Mouse (Mus musculus) small intestine, adult 2 months (tissue): ENCODE measurements around the gene Mink1. TPM values are rescaled to one million over a fixed set of nuclear protein-coding genes. Genes with fewer than 3 reads are reported as not detected.
A peak's percentile ranks its signal among the peaks of the same experiment; 100 is the strongest.

Experiments used
- H3K27ac ChIP-seq: fragments of 200-500 bp; 2 replicates; pipeline ENCODE4 v1.5.1; 2012; ENCODE audit warnings: low read depth, low read length, control low read depth, inconsistent platforms; ENCODE audit not compliant: insufficient read depth
- H3K27me3 ChIP-seq: fragments of 200-500 bp; 2 replicates; pipeline ENCODE4 v1.6.1; 2012; ENCODE audit warnings: mild to moderate bottlenecking, moderate library complexity, low read length, inconsistent platforms; ENCODE audit not compliant: control insufficient read depth, insufficient read depth
- H3K36me3 ChIP-seq: fragments of 200-500 bp; 2 replicates; pipeline ENCODE4 v1.6.1; 2012; ENCODE audit warnings: mild to moderate bottlenecking, low read length, control low read depth, inconsistent platforms; ENCODE audit not compliant: control insufficient read depth, insufficient read depth
- H3K4me1 ChIP-seq: fragments of 200-500 bp; 2 replicates; pipeline ENCODE4 v1.6.1; 2012; ENCODE audit warnings: low read length, inconsistent platforms, mixed read lengths; ENCODE audit not compliant: control insufficient read depth, insufficient read depth, insufficient read length
- H3K4me3 ChIP-seq: fragments of 200-500 bp; 2 replicates; pipeline ENCODE4 v1.5.1; 2012; ENCODE audit warnings: low read depth, mild to moderate bottlenecking, control low read depth, inconsistent platforms, low read length, moderate library complexity
- CTCF ChIP-seq: fragments of 200-500 bp; IDR thresholded peaks from 2 replicates; pipeline ENCODE4 v1.5.1; 2012; ENCODE audit warnings: low read depth, mild to moderate bottlenecking, control low read depth, inconsistent platforms, low read length, moderate library complexity, mixed read lengths; ENCODE audit not compliant: insufficient replicate concordance, insufficient read length; ENCODE audit errors: extremely low read depth
- POLR2A ChIP-seq: fragments of 200-500 bp; IDR thresholded peaks from 2 replicates; pipeline ENCODE4 v1.6.1; 2012; ENCODE audit warnings: low read depth, mild to moderate bottlenecking, control low read depth, inconsistent platforms, low read length, moderate library complexity
- WGBS: fragments of 180-500 bp; shearing (Covaris S2); methylation state at CpG from one replicate; pipeline ENCODE4 v1.1.7; 2018; 5-methylcytosine and 5-hydroxymethylcytosine counted together
- polyA plus RNA-seq: library from polyadenylated mRNA; depleted of rRNA; stranded (reverse); fragments of >200 nt; gene quantifications from 2 replicates; pipeline ENCODE4 v1.2.3, GENCODE M21; 2012

Mink1 gene
- polyA plus RNA-seq, 1 experiment: 82.0 TPM

DNA sequence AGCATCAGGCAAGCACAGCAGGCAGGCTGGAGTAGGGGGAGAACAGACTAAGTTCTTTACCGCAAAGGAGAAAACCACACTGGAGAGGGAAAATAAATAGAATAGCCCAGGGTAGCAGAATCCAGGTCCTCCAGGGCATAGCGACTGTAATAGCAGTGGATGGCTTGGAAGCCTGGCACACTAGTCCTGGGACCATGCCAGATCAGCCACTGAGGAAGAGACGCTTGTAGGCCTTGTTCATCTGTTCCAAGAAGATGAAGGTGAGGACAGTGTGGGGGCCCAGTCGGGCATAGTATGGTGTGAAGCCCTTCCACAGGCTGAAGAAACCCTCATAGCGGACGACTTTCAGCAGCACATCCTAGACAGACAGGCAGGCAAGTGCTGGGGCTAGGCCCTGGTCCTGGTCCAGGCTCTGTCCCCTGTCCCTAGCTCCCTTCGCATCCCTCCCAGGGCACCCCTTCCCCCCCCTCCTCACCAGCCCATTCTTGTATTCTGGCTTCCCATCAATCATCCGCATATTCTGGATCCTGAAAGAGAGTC, 82.0 kb downstream of the Mink1 start:
- WGBS: 95% methylated on average over 8 of the region's 8 CpGs
- H3K4me3 ChIP-seq: no peak overlapping the region
- peaks cover 14% of the 10 kb centered on the region; the same call in 1 of the 2 replicates for H3K4me1 ChIP-seq
- no peak for TF ChIP-seq CTCF
- TF ChIP-seq POLR2A: no peak
- H3K36me3 ChIP-seq: peaks cover 28% of the 10 kb centered on the region
- H3K27me3 ChIP-seq: no peaks in the 10 kb centered on the region
- no peak overlapping the region for H3K27ac ChIP-seq

GRCm38 (mm10) chr11:70645461-70646258, 83.0 kb downstream of the Mink1 start:
- TF ChIP-seq POLR2A: no peak
- TF ChIP-seq CTCF: no peak
- Histone ChIP-seq H3K4me1 (peaks cover 19% of the 10 kb centered on the region; the same call in 1 of the 2 replicates), H3K27me3 (no peaks in the 10 kb centered on the region), H3K27ac (no peak overlapping the region; the same call in 1 of the 2 replicates), H3K4me3 (peak overlapping the region; percentile 77), H3K36me3 (peaks cover 38% of the 10 kb centered on the region)
- whole genome bisulfite sequencing: 76% methylated on average over 12 of the region's 12 CpGs

GRCm38 (mm10) chr11:70646259-70646555, 83.5 kb downstream of the Mink1 start:
- WGBS: 6% methylated on average over 3 of the region's 3 CpGs
- Histone ChIP-seq H3K27me3 (no peaks in the 10 kb centered on the region), H3K4me3 (peak overlapping the region; percentile 77), H3K4me1 (peaks cover 23% of the 10 kb centered on the region), H3K27ac (peak overlapping the region; percentile 73), H3K36me3 (peaks cover 43% of the 10 kb centered on the region)
- TF ChIP-seq POLR2A: no peak
- TF ChIP-seq CTCF: no peak

- H3K36me3 ChIP-seq: peaks cover 50% of the 10 kb centered on the region
Observed at GRCm38 (mm10) chr11:70646691-70647650, 84.3 kb downstream of the Mink1 start, which contains the start of the genes Rnf167 and Slc25a11. Rnf167 (plus strand) TSS chr11:70647235. Slc25a11 (minus strand) TSS chr11:70647479.

DNA sequence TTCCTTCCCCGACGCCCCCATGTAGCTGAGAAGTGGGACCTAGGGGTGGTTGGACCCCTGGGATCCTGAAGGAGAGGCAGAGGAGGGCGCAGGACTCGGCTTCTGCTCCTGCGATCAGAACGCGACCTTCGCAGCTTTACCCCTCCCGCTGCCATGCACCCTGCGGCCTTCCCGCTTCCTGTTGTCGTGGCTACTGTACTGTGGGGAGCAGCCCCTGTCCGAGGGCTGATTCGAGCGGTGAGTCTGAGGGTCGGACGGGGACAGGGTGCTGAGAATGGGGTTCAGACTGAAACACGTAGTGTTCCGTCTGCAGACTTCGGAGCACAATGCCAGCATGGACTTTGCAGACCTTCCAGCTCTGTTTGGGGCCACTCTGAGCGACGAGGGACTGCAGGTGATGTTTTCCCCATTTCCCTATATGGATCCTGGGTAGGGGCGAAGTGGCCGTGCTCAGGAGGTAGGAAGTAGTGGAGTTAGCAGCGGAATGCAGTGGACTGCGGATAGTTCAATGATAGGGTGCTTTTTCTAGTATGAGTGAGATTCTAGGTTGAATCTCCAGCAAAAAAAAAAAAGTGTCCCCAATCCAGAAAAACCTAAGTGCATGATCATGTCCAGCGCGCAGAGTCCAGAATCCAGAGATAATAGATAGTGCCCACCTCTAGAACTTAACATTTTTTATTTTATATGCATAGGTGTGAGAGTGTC, 85.2 kb downstream of the Mink1 start:
- TF ChIP-seq CTCF (no peak), POLR2A (no peak)
- Histone ChIP-seq H3K4me1 (peaks cover 23% of the 10 kb centered on the region), H3K36me3 (peaks cover 59% of the 10 kb centered on the region), H3K27me3 (no peaks in the 10 kb centered on the region), H3K4me3 (peak overlapping the region; percentile 95), H3K27ac (peak overlapping the region; percentile 95)
- WGBS: 1% methylated on average over 28 of the region's 28 CpGs

More at GRCm38 (mm10) chr11:70646691-70647650, 84.3 kb downstream of the Mink1 start, which contains the start of the genes Rnf167 and Slc25a11:
- peaks cover 23% of the 10 kb centered on the region for H3K4me1 ChIP-seq
- peak within 1 kb of the TSS; percentile 95 for H3K4me3 ChIP-seq
- under 1% methylated on average over 63 of the region's 63 CpGs for WGBS
- TF ChIP-seq POLR2A: peak; percentile 66
- no peak for TF ChIP-seq CTCF
- peak within 1 kb of the TSS; percentile 95 for H3K27ac ChIP-seq
- H3K27me3 ChIP-seq: no peaks in the 10 kb centered on the region

DNA sequence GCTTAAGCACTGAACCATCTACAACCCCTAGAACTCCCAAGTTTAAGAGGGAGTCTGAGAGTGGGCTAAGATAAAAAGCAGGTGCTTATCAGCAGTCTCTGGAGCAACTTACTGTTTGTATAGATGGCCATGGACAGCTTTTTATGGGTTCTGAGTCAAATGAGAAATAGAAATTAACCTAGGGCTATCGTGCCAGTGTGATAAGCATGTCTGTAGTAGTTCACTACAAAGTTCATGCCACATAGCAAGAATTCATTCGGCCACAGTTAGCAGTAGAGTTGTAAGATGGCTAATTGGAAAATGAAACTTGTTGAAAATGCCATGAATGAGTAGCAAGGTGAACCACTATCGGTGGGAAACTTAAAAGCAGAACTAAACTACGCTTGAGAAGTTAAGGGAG, 85.8 kb downstream of the Mink1 start:
- H3K27me3 ChIP-seq: no peaks in the 10 kb centered on the region
- WGBS: 18% methylated on average over 4 of the region's 4 CpGs
- H3K36me3 ChIP-seq: peaks cover 62% of the 10 kb centered on the region
- peak overlapping the region; percentile 95 for H3K27ac ChIP-seq
- peaks cover 23% of the 10 kb centered on the region for H3K4me1 ChIP-seq
- H3K4me3 ChIP-seq: no peak overlapping the region
- TF ChIP-seq CTCF (no peak), POLR2A (no peak)
